In genomic region chr7:45135993-45136567, GRCm38 (mm10) we compare ENCODE assay signal across 8 mouse cellular contexts. TPM values are rescaled to one million over a fixed set of nuclear protein-coding genes. Genes with fewer than 3 reads are reported as not detected.
DNase-seq lines count a peak whose midpoint lies in the region; ATAC-seq lines count a peak whose summit lies in the region.

Gene Gm45713 (minus strand): TSS chr7:45136231.
Gene Flt3l (minus strand): TSS chr7:45136432.

- 4% methylated on average over 29 of the region's 29 CpGs for WGBS in hindbrain, embryonic 11.5 days

- H3K27ac ChIP-seq in hindbrain, embryonic 11.5 days (ENCODE audit: low read depth, low read length): no peak within 1 kb of the TSS

- peak within 1 kb of the TSS; percentile 42 for H3K4me3 ChIP-seq in hindbrain, embryonic 11.5 days (ENCODE audit: low read depth, low read length)

- H3K27me3 ChIP-seq in hindbrain, embryonic 11.5 days (ENCODE audit: control insufficient read depth, insufficient read depth, low read length): peaks cover 2% of the 10 kb centered on the region; the same call in 1 of the 2 replicates

- H3K9me3 ChIP-seq in hindbrain, embryonic 11.5 days (ENCODE audit: control insufficient read depth, low read length): no peaks in the 10 kb centered on the region

- H3K4me2 ChIP-seq in hindbrain, embryonic 11.5 days (replicated peaks; ENCODE audit: low read depth, low read length): peak within 1 kb of the TSS; percentile 66

- peak within 1 kb of the TSS; percentile 59 for H3K9ac ChIP-seq in hindbrain, embryonic 11.5 days (ENCODE audit: low read depth, low read length)

- peak; percentile 75 for ATAC-seq in hindbrain, embryonic 11.5 days (ENCODE audit: low FRiP score)

- no peaks in the 10 kb centered on the region for H3K36me3 ChIP-seq in hindbrain, embryonic 11.5 days (ENCODE audit: control insufficient read depth, insufficient read depth, low read length)

- peak; percentile 90 for DNase-seq in MN1 (ENCODE audit: low spot score)
- DNase-seq in cerebellum, adult 9-11 months: peak; percentile 91
- DNase-seq in frontal cortex, adult 2 months (ENCODE audit: extremely low spot score in 1 of 2, low spot score in 1 of 2): peak; percentile 78 to 95
- DNase-seq in hindbrain, embryonic 11.5 days (ENCODE audit: low spot score): peak; percentile 86
- peak; percentile 90 to 93 for DNase-seq in layer of hippocampus, postnatal 10 days (ENCODE audit: low spot score in 2 of 2)
- peak; percentile 96 for DNase-seq in lung, postnatal 10 days
- DNase-seq in ovary, postnatal 14 days (ENCODE audit: low spot score): peak; percentile 94
- peak; percentile 87 to 90 for DNase-seq in thymus, postnatal 10 days (ENCODE audit: low spot score in 2 of 2)

- H3K4me1 ChIP-seq in hindbrain, embryonic 11.5 days (replicated peaks; ENCODE audit: control insufficient read depth, insufficient read depth, low read length): no peaks in the 10 kb centered on the region; the same call in 1 of the 2 replicates

RNA-seq across cellular contexts. Expression of gene Gm45713, which starts in this region (rescaled TPM):
- 0.06 and 0.12 TPM in 2 replicates for polyA plus RNA-seq in frontal cortex, adult 2 months (2012; rRNA removed)
- polyA plus RNA-seq in hindbrain, embryonic 11.5 days (2014; fragmentation: Nextera tagmentation; extraction: Ambion mirVana): 0.47 TPM in 1 of 2 replicates, not detected in the other
- total RNA-seq in layer of hippocampus, postnatal 10 days (2021): not detected

RNA-seq across cellular contexts. Expression of gene Flt3l, which starts in this region (rescaled TPM):
- 25.2 and 29.6 TPM in 2 replicates for polyA plus RNA-seq in frontal cortex, adult 2 months (2012; rRNA removed)
- 1.5 and 1.6 TPM in 2 replicates for polyA plus RNA-seq in hindbrain, embryonic 11.5 days (2014; fragmentation: Nextera tagmentation; extraction: Ambion mirVana)
- total RNA-seq in layer of hippocampus, postnatal 10 days (2021): 1 to 10 TPM; 4.3 to 6.0 TPM
